Mouse (Mus musculus) ES-Bruce4 (cell line): ENCODE data around the gene 1700025G04Rik.

Source experiments
- CTCF ChIP-seq: IDR thresholded peaks from one replicate; pipeline ENCODE4 v1.8.1; 2011; ENCODE audit warnings: low read depth, low read length
- POLR2A ChIP-seq: IDR thresholded peaks from one replicate; pipeline ENCODE4 v1.8.1; 2011; ENCODE audit warnings: low read length; ENCODE audit not compliant: insufficient read depth

- no peak for TF ChIP-seq POLR2A
- no peak for TF ChIP-seq CTCF
Observed at GRCm38 (mm10) chr1:151942972-151943654, 146.8 kb downstream of the 1700025G04Rik start.
